Mouse (Mus musculus): ENCODE data around the gene Sos1.

- TF ChIP-seq CTCF (IDR thresholded peaks at IDR 0.05) (no peak), POLR2A (IDR thresholded peaks at IDR 0.05; ENCODE audit: insufficient read depth, low read depth, low read length) (no peak), EP300 (IDR thresholded peaks at IDR 0.05; ENCODE audit: insufficient read depth, low read depth, low read length) (no peak)
Observed at GRCm38 (mm10) chr17:80373726-80374096, 106.5 kb downstream of the Sos1 start.
